Mouse (Mus musculus): Measurements from ENCODE around the gene Eif2ak4. TPM values are rescaled to one million over a fixed set of nuclear protein-coding genes. Genes with fewer than 3 reads are reported as not detected.

Gene Eif2ak4
- polyA plus RNA-seq, 1 experiment from 2014 or later, result 14.5 TPM

DNA sequence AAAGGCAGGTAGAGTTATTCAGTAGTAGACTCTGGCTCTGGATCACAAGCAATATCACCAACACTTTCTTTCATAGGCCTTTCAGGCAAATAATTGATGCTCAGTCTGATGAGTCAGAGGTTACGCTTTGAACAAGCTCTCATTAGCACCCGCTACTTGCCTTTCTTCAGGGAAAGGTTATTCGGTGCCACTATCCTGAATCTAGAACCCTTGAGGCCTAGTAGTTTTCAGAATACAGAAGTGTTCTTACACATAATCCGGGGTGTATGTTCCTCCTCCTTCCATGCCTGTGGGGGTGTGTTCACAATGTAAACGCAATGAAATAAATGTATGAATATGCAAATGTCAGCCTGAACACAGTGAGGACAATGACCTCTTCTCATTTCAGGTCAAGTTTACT is 1.7 kb downstream of the Eif2ak4 start:
- no peak overlapping the region for H3K9ac ChIP-seq (ENCODE audit: low read length)
- DNase-seq (ENCODE audit: low spot score) (no peak), ATAC-seq (replicated peaks; ENCODE audit: low FRiP score) (no peak)
- no peaks in the 10 kb centered on the region for H3K9me3 ChIP-seq (ENCODE audit: control insufficient read depth, low read length)
- WGBS, result 85% methylated on average over 5 of the region's 5 CpGs
- no peak overlapping the region for H3K4me2 ChIP-seq (ENCODE audit: low read depth, low read length, severe bottlenecking)
- no peak overlapping the region for H3K27ac ChIP-seq (ENCODE audit: low read depth, low read length)
- H3K36me3 ChIP-seq (ENCODE audit: control insufficient read depth, insufficient read depth, low read length), result no peaks in the 10 kb centered on the region
- no peak overlapping the region for H3K4me3 ChIP-seq (ENCODE audit: low read depth, low read length)
- H3K4me1 ChIP-seq (replicated peaks; ENCODE audit: control insufficient read depth, insufficient read depth, low read length), result no peaks in the 10 kb centered on the region
- H3K27me3 ChIP-seq (ENCODE audit: control insufficient read depth, insufficient read depth, low read length), result no peaks in the 10 kb centered on the region

- H3K4me2 ChIP-seq (ENCODE audit: low read depth, low read length, severe bottlenecking), result no peak overlapping the region
- no peak for ATAC-seq (replicated peaks; ENCODE audit: low FRiP score)
- H3K27ac ChIP-seq (ENCODE audit: low read depth, low read length), result no peak overlapping the region
- no peak overlapping the region for H3K9ac ChIP-seq (ENCODE audit: low read length)
- H3K4me3 ChIP-seq (ENCODE audit: low read depth, low read length), result no peak overlapping the region
- no peaks in the 10 kb centered on the region for H3K9me3 ChIP-seq (ENCODE audit: control insufficient read depth, low read length)
- 83% methylated on average over 5 of the region's 5 CpGs for WGBS
- no peaks in the 10 kb centered on the region for H3K27me3 ChIP-seq (ENCODE audit: control insufficient read depth, insufficient read depth, low read length)
- no peaks in the 10 kb centered on the region for H3K4me1 ChIP-seq (replicated peaks; ENCODE audit: control insufficient read depth, insufficient read depth, low read length)
- H3K36me3 ChIP-seq (ENCODE audit: control insufficient read depth, insufficient read depth, low read length), result no peaks in the 10 kb centered on the region
- DNase-seq (ENCODE audit: low spot score), result no peak
Observed at GRCm38 (mm10) chr2:118391201-118391600, 2.8 kb downstream of the Eif2ak4 start.

- WGBS, result 92% methylated on average over 5 of the region's 5 CpGs
Observed at GRCm38 (mm10) chr2:118399751-118400150, 11.3 kb downstream of the Eif2ak4 start.

GRCm38 (mm10) chr2:118401834-118402727 is 13.7 kb downstream of the Eif2ak4 start:
- H3K9me3 ChIP-seq (ENCODE audit: control insufficient read depth, low read length), result no peaks in the 10 kb centered on the region
- 74% methylated on average over 5 of the region's 5 CpGs for WGBS
- H3K27ac ChIP-seq (ENCODE audit: low read depth, low read length), result no peak overlapping the region
- H3K4me3 ChIP-seq (ENCODE audit: low read depth, low read length), result no peak overlapping the region
- no peak overlapping the region for H3K4me2 ChIP-seq (ENCODE audit: low read depth, low read length, severe bottlenecking)
- no peak overlapping the region for H3K9ac ChIP-seq (ENCODE audit: low read length)
- no peaks in the 10 kb centered on the region for H3K36me3 ChIP-seq (ENCODE audit: control insufficient read depth, insufficient read depth, low read length)
- DNase-seq (ENCODE audit: low spot score) (no peak), ATAC-seq (replicated peaks; ENCODE audit: low FRiP score) (no peak)
- no peaks in the 10 kb centered on the region for H3K4me1 ChIP-seq (replicated peaks; ENCODE audit: control insufficient read depth, insufficient read depth, low read length)
- H3K27me3 ChIP-seq (ENCODE audit: control insufficient read depth, insufficient read depth, low read length), result no peaks in the 10 kb centered on the region

More at GRCm38 (mm10) chr2:118399751-118400150, 11.3 kb downstream of the Eif2ak4 start:
- DNase-seq (ENCODE audit: low spot score), result no peak
- no peak for ATAC-seq (replicated peaks; ENCODE audit: low FRiP score)
- no peak overlapping the region for H3K27ac ChIP-seq (ENCODE audit: low read depth, low read length)
- H3K36me3 ChIP-seq (ENCODE audit: control insufficient read depth, insufficient read depth, low read length), result no peaks in the 10 kb centered on the region
- H3K4me1 ChIP-seq (replicated peaks; ENCODE audit: control insufficient read depth, insufficient read depth, low read length), result no peaks in the 10 kb centered on the region
- no peak overlapping the region for H3K9ac ChIP-seq (ENCODE audit: low read length)
- H3K9me3 ChIP-seq (ENCODE audit: control insufficient read depth, low read length), result no peaks in the 10 kb centered on the region
- no peaks in the 10 kb centered on the region for H3K27me3 ChIP-seq (ENCODE audit: control insufficient read depth, insufficient read depth, low read length)
- H3K4me3 ChIP-seq (ENCODE audit: low read depth, low read length), result no peak overlapping the region
- no peak overlapping the region for H3K4me2 ChIP-seq (ENCODE audit: low read depth, low read length, severe bottlenecking)

DNA sequence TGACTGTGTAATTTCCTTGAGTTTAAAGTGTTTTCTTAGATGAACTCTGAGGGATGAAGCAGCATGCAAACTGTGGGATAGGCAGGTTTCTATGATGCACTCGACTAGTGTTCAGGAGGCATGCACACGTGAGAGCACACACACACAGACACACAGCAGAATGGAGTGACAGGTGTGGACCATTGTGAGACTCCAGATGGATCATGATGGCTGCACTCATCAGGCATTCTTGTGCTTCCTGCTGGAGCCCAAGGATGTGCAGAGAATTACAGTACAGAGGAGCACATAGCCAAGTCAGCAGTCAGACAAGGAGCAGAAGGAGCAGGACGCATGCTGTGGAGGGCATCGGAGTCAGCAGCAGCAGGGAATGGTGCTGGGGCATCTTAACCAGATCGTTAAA is 15.9 kb downstream of the Eif2ak4 start:
- DNase-seq (ENCODE audit: low spot score) (no peak), ATAC-seq (replicated peaks; ENCODE audit: low FRiP score) (no peak)
- Histone ChIP-seq H3K9ac (ENCODE audit: low read length) (no peak overlapping the region), H3K27ac (ENCODE audit: low read depth, low read length) (no peak overlapping the region), H3K4me1 (replicated peaks; ENCODE audit: control insufficient read depth, insufficient read depth, low read length) (no peaks in the 10 kb centered on the region), H3K4me2 (ENCODE audit: low read depth, low read length, severe bottlenecking) (no peak overlapping the region), H3K9me3 (ENCODE audit: control insufficient read depth, low read length) (no peaks in the 10 kb centered on the region), H3K27me3 (ENCODE audit: control insufficient read depth, insufficient read depth, low read length) (no peaks in the 10 kb centered on the region), H3K4me3 (ENCODE audit: low read depth, low read length) (no peak overlapping the region), H3K36me3 (ENCODE audit: control insufficient read depth, insufficient read depth, low read length) (no peaks in the 10 kb centered on the region; the same call in 1 of the 2 replicates)
- WGBS, result 76% methylated on average over 5 of the region's 5 CpGs

GRCm38 (mm10) chr2:118405568-118405967 is 17.1 kb downstream of the Eif2ak4 start:
- DNase-seq (ENCODE audit: low spot score), result no peak
- Histone ChIP-seq H3K9ac (ENCODE audit: low read length) (no peak overlapping the region), H3K9me3 (ENCODE audit: control insufficient read depth, low read length) (no peaks in the 10 kb centered on the region), H3K27ac (ENCODE audit: low read depth, low read length) (no peak overlapping the region), H3K36me3 (ENCODE audit: control insufficient read depth, insufficient read depth, low read length) (no peaks in the 10 kb centered on the region; the same call in 1 of the 2 replicates), H3K4me3 (ENCODE audit: low read depth, low read length) (no peak overlapping the region), H3K4me2 (ENCODE audit: low read depth, low read length, severe bottlenecking) (no peak overlapping the region), H3K27me3 (ENCODE audit: control insufficient read depth, insufficient read depth, low read length) (no peaks in the 10 kb centered on the region), H3K4me1 (replicated peaks; ENCODE audit: control insufficient read depth, insufficient read depth, low read length) (no peaks in the 10 kb centered on the region)
- WGBS, result 95% methylated on average over 4 of the region's 4 CpGs
- no peak for ATAC-seq (replicated peaks; ENCODE audit: low FRiP score)

DNA sequence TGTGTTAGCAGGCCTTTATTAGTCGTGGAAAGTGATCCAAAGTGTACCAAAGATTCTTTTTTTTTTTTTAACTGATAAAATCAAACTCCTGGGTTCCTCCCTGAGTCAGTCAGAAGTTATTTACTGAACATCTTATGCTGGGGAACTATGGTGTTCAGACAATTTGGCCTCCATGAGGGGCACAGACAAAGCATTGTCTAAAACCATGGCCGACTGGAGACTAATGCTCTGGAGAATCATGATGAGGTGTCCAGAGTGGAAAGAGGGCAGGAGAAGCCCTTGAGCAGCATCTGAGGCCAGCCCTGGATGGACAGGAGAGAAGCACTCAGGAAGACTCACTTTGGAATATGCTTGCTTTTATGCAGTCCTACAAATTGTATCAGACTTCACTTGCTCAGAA is 18.4 kb downstream of the Eif2ak4 start:
- WGBS, result 77% methylated on average over 2 of the region's 2 CpGs
- ATAC-seq (replicated peaks; ENCODE audit: low FRiP score), result no peak

GRCm38 (mm10) chr2:118408336-118408895 is 20.0 kb downstream of the Eif2ak4 start:
- Histone ChIP-seq H3K4me1 (replicated peaks; ENCODE audit: control insufficient read depth, insufficient read depth, low read length) (no peaks in the 10 kb centered on the region), H3K9ac (ENCODE audit: low read length) (no peak overlapping the region), H3K4me2 (ENCODE audit: low read depth, low read length, severe bottlenecking) (no peak overlapping the region), H3K27ac (ENCODE audit: low read depth, low read length) (no peak overlapping the region), H3K36me3 (ENCODE audit: control insufficient read depth, insufficient read depth, low read length) (no peaks in the 10 kb centered on the region; the same call in 1 of the 2 replicates), H3K27me3 (ENCODE audit: control insufficient read depth, insufficient read depth, low read length) (no peaks in the 10 kb centered on the region), H3K4me3 (ENCODE audit: low read depth, low read length) (no peak overlapping the region), H3K9me3 (ENCODE audit: control insufficient read depth, low read length) (no peaks in the 10 kb centered on the region)
- ATAC-seq (replicated peaks; ENCODE audit: low FRiP score), result no peak
- WGBS, result 86% methylated on average over 4 of the region's 4 CpGs
- no peak for DNase-seq (ENCODE audit: low spot score)

More for the DNA sequence above, 18.4 kb downstream of the Eif2ak4 start:
- H3K9ac ChIP-seq (ENCODE audit: low read length), result no peak overlapping the region
- no peaks in the 10 kb centered on the region; the same call in 1 of the 2 replicates for H3K36me3 ChIP-seq (ENCODE audit: control insufficient read depth, insufficient read depth, low read length)
- H3K4me2 ChIP-seq (ENCODE audit: low read depth, low read length, severe bottlenecking), result no peak overlapping the region
- no peak for DNase-seq (ENCODE audit: low spot score)
- no peak overlapping the region for H3K4me3 ChIP-seq (ENCODE audit: low read depth, low read length)
- no peaks in the 10 kb centered on the region for H3K9me3 ChIP-seq (ENCODE audit: control insufficient read depth, low read length)
- H3K4me1 ChIP-seq (replicated peaks; ENCODE audit: control insufficient read depth, insufficient read depth, low read length), result no peaks in the 10 kb centered on the region
- no peaks in the 10 kb centered on the region for H3K27me3 ChIP-seq (ENCODE audit: control insufficient read depth, insufficient read depth, low read length)
- H3K27ac ChIP-seq (ENCODE audit: low read depth, low read length), result no peak overlapping the region

Data from forebrain, embryonic 11.5 days (tissue).